Mouse (Mus musculus) CH12.LX (cell line): ENCODE measurements around the gene Htra3. TPM values are rescaled to one million over a fixed set of nuclear protein-coding genes. Genes with fewer than 3 reads are reported as not detected.

Source experiments
- DNase-seq: peaks from one replicate; pipeline ENCODE4 v3.0.0-alpha.2; 2013; ENCODE audit errors: extremely low read depth
- H3K27ac ChIP-seq: 2 replicates; pipeline ENCODE4 v1.5.1; 2012; ENCODE audit warnings: low read depth, mild to moderate bottlenecking, control low read depth, moderate library complexity; ENCODE audit not compliant: insufficient read depth
- H3K27me3 ChIP-seq: replicated peaks from 2 replicates; pipeline ENCODE3; 2012; ENCODE audit warnings: inconsistent platforms
- H3K36me3 ChIP-seq, 2 experiments: replicated peaks in 1 of 2; 2 replicates each; pipeline versions ENCODE3 to v1.6.1; 2012; ENCODE audit warnings: inconsistent platforms in 1 of 2, low read length in 1 of 2, mild to moderate bottlenecking in 1 of 2, mixed read lengths in 1 of 2, moderate library complexity in 1 of 2; ENCODE audit not compliant: control insufficient read depth in 1 of 2, insufficient read depth in 1 of 2
- H3K4me1 ChIP-seq, 2 experiments: 2 replicates each; pipeline ENCODE4 v1.6.1; 2012; ENCODE audit warnings: inconsistent platforms in 1 of 2, moderate library complexity in 1 of 2; ENCODE audit not compliant: insufficient read depth in 2 of 2, control insufficient read depth in 1 of 2
- H3K4me2 ChIP-seq: 2 replicates; pipeline ENCODE4 v1.6.1; 2012; ENCODE audit warnings: low read depth, mild to moderate bottlenecking, control low read depth; ENCODE audit not compliant: poor library complexity, insufficient read depth, severe bottlenecking
- H3K4me3 ChIP-seq, 3 experiments: fragments of 150-350 bp in 1 of 3; sonication (generic) in 1 of 3; replicated peaks in 1 of 3; 2 replicates each; pipeline versions ENCODE3 to v1.5.1; 2011 to 2012; ENCODE audit warnings: low read depth in 2 of 3, low read length in 2 of 3, mild to moderate bottlenecking in 2 of 3, moderate library complexity in 2 of 3, control low read depth in 1 of 3, improper control_type of control experiment in 1 of 3, inconsistent platforms in 1 of 3, mixed read lengths in 1 of 3; ENCODE audit not compliant: poor library complexity in 1 of 3
- H3K79me2 ChIP-seq: replicated peaks from 2 replicates; pipeline ENCODE4 v1.6.1; 2012; ENCODE audit warnings: mild to moderate bottlenecking, moderate library complexity; ENCODE audit not compliant: control insufficient read depth, poor library complexity, insufficient read depth, severe bottlenecking; ENCODE audit errors: extremely low read depth
- H3K9ac ChIP-seq: 2 replicates; pipeline ENCODE4 v1.6.1; 2012; ENCODE audit warnings: low read depth, mild to moderate bottlenecking, control low read depth, moderate library complexity; ENCODE audit not compliant: insufficient read depth
- H3K9me3 ChIP-seq: replicated peaks from 2 replicates; pipeline ENCODE3; 2012; ENCODE audit warnings: low read length, inconsistent platforms, mixed read lengths
- CTCF ChIP-seq, 2 experiments: IDR thresholded peaks in 1 of 2; conservative IDR thresholded peaks in 1 of 2; 2 replicates each; pipeline ENCODE4 v1.5.1; 2011 to 2012; ENCODE audit warnings: low read depth in 2 of 2, low read length in 2 of 2, improper control_type of control experiment in 1 of 2, inconsistent platforms in 1 of 2, mild to moderate bottlenecking in 1 of 2, moderate library complexity in 1 of 2
- ELF1 ChIP-seq: IDR thresholded peaks from 2 replicates; pipeline ENCODE4 v1.6.1; 2014; ENCODE audit warnings: low read depth, mild to moderate bottlenecking, inconsistent platforms, low read length, improper control_type of control experiment
- HCFC1 ChIP-seq: IDR thresholded peaks from 2 replicates; pipeline ENCODE4 v1.6.1; 2012; ENCODE audit warnings: low read depth, mild to moderate bottlenecking, inconsistent platforms, low read length, improper control_type of control experiment
- MAFK ChIP-seq: IDR thresholded peaks from 2 replicates; pipeline ENCODE4 v1.6.1; 2011; ENCODE audit warnings: low read length, improper control_type of control experiment; ENCODE audit not compliant: insufficient replicate concordance
- MAZ ChIP-seq: IDR thresholded peaks from 2 replicates; pipeline ENCODE4 v1.6.1; 2012; ENCODE audit warnings: low read depth, mild to moderate bottlenecking, inconsistent platforms, low read length, improper control_type of control experiment, moderate library complexity
- MXI1 ChIP-seq: IDR thresholded peaks from 2 replicates; pipeline ENCODE4 v1.6.1; 2011; ENCODE audit warnings: mild to moderate bottlenecking, low read depth, low read length, improper control_type of control experiment
- MYC ChIP-seq: IDR thresholded peaks from 2 replicates; pipeline ENCODE4 v1.6.1; 2011; ENCODE audit warnings: low read depth, mild to moderate bottlenecking, improper control_type of control experiment, low read length
- PAX5 ChIP-seq: IDR thresholded peaks from 2 replicates; pipeline ENCODE4 v1.6.1; 2012; ENCODE audit warnings: low read length, inconsistent platforms, mixed read lengths
- RAD21 ChIP-seq: IDR thresholded peaks from 2 replicates; pipeline ENCODE4 v1.6.1; 2011; ENCODE audit warnings: low read depth, mild to moderate bottlenecking, low read length, improper control_type of control experiment, moderate library complexity
- SMC3 ChIP-seq: IDR thresholded peaks from 2 replicates; pipeline ENCODE4 v1.6.1; 2011; ENCODE audit warnings: low read depth, low read length, improper control_type of control experiment
- TBP ChIP-seq: conservative IDR thresholded peaks from 2 replicates; pipeline ENCODE4 v1.6.1; 2011; ENCODE audit warnings: low read depth, low read length, improper control_type of control experiment
- UBTF ChIP-seq: IDR thresholded peaks from 2 replicates; pipeline ENCODE4 v1.6.1; 2012; ENCODE audit warnings: low read depth, mild to moderate bottlenecking, inconsistent platforms, low read length, improper control_type of control experiment, moderate library complexity
- USF1 ChIP-seq: IDR thresholded peaks from 2 replicates; pipeline ENCODE4 v1.6.1; 2014; ENCODE audit warnings: low read depth, mild to moderate bottlenecking, inconsistent platforms, low read length, improper control_type of control experiment
- ZC3H11A ChIP-seq: IDR thresholded peaks from 2 replicates; pipeline ENCODE4 v1.6.1; 2012; ENCODE audit warnings: low read depth, mild to moderate bottlenecking, inconsistent platforms, low read length, improper control_type of control experiment
- dilution Hi-C: fragments of 300-500 bp; cut with MboI; formaldehyde crosslinking; loops from 2 replicates; pipeline ENCODE4 v1.14.3; 2020; ENCODE audit warnings: low sequenced_read_pairs; ENCODE audit not compliant: extremely low pct_unique_long_range_greater_than_20kb, extremely low pct_ligation_motif_present
- in situ Hi-C: fragments of 300-500 bp; cut with MboI; formaldehyde crosslinking; loops from 3 replicates; pipeline ENCODE4 v1.14.3; 2019; ENCODE audit warnings: low sequenced_read_pairs, low pct_ligation_motif_present, low pct_unique_long_range_greater_than_20kb, mixed read lengths
- polyA plus RNA-seq: library from polyadenylated mRNA; unstranded; fragments of >175 nt; gene quantifications from 2 replicates; pipeline ENCODE4 v1.2.1, GENCODE M21; 2012; ENCODE audit warnings: low read depth; ENCODE audit not compliant: insufficient read length
- total RNA-seq, 2 experiments: library from RNA; depleted of rRNA; stranded (reverse); fragments of 300-350 nt in 1 of 2; fragments of >200 nt in 1 of 2; gene quantifications; 2 replicates each; pipeline ENCODE4 v1.2.3; 2012 to 2014

The Htra3 gene
- total and polyA plus RNA-seq, 3 experiments, result not detected

DNA sequence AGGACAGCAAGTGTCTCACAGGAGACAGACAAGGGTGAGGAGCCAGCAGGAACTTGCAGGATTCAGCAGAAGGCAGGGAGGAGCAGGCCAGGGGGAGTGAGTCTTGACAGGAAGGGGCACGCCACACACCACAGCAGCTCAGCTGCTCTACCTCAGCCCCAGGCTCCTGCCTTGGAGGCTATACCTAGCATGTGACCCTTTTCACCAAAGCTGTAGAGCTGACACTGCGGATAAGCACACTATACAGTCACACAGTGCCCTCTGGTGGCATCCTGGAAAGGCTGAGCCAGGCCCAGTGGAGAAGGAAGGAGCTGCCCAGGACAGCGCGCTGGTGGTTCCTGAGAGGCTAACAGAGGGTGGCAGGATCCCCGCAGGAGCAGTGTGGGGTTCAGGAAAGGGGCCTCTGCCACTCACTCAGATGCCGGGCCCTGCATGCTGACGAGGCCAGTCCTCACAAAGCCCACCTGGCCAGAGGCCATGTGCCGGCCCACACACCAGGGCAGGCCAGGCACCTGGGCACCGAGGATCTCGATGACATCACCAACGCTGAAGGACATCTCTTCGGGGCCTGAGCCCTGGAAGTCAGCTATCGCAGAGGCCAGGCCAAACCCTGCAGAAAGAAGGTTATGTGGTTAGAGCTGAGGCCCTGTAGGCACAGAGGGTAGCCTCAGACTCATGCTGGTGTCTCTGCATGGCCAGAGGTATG lies 34.2 kb upstream of the Htra3 start:
- TF ChIP-seq SMC3, result peak; percentile 88
- peak in 1 of 2 experiments; percentile 91; a peak in 3 of 4 replicates for TF ChIP-seq CTCF (conservative IDR thresholded peaks at IDR 0.05 in 1 of 2, IDR thresholded peaks at IDR 0.05 in 1 of 2; ENCODE audit: low read depth in 2 of 2, low read length in 2 of 2)
- peak; percentile 85 for TF ChIP-seq RAD21
- 0 out of 2 replicates have a peak, but pooled peaks have one; percentile 32 for TF ChIP-seq MAFK
- no peak for TF ChIP-seq PAX5
- 0 out of 2 replicates have a peak, but pooled peaks have one; percentile 8 for TF ChIP-seq ZC3H11A
- TF ChIP-seq, all 38 proteins: peak for 5
- Histone ChIP-seq H3K27ac (no peak overlapping the region), H3K27me3 (no peaks in the 10 kb centered on the region), H3K9me3 (no peaks in the 10 kb centered on the region), H3K9ac (no peak overlapping the region), H3K4me2 (no peak overlapping the region), H3K79me2 (no peaks in the 10 kb centered on the region), H3K4me1 (peaks cover 0 to 4% of the 10 kb centered on the region in 2 experiments; a peak in 1 of 4 replicates), H3K36me3 (peaks cover 0 to 27% of the 10 kb centered on the region in 2 experiments), H3K4me3 (no peak overlapping the region)
- in situ Hi-C loops, result no loop called here
- dilution Hi-C loops, result no loop called here
- peak; percentile 64 for DNase-seq

DNA sequence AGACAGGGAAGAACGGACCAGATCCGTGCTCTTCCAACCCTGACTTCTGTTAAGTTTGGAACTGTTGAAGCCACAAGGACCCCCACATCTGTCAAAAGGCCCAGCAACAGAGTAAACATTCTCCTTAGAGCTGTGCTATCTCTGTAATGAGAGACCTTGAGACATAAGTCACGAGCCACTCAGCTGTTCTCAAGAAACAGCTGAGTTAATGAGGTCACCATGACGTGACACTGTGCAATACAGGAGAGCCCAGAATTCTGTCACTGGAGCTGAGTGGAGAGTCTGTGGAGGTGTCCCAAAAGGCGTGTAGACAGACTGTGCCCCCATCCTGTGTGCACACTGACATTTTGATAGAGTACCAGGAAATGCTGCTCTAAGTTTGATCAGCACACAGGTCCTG lies 32.9 kb upstream of the Htra3 start:
- Histone ChIP-seq H3K4me2 (no peak overlapping the region), H3K27me3 (no peaks in the 10 kb centered on the region), H3K36me3 (peaks cover 0 to 25% of the 10 kb centered on the region in 2 experiments), H3K27ac (no peak overlapping the region), H3K9ac (no peak overlapping the region), H3K4me1 (peaks cover 0 to 4% of the 10 kb centered on the region in 2 experiments; a peak in 1 of 4 replicates), H3K9me3 (no peaks in the 10 kb centered on the region), H3K79me2 (no peaks in the 10 kb centered on the region), H3K4me3 (no peak overlapping the region)
- DNase-seq, result no peak
- TF ChIP-seq SMC3 (no peak), USF1 (no peak), ELF1 (no peak), MYC (no peak), UBTF (no peak), MAZ (no peak), TBP (no peak), HCFC1 (no peak), MXI1 (no peak)
- dilution Hi-C loops, result no loop called here
- in situ Hi-C loops, result no loop called here
